Mouse (Mus musculus) heart, embryonic 15.5 days (tissue): ENCODE data around the gene Tead4. TPM values are rescaled to one million over a fixed set of nuclear protein-coding genes. Genes with fewer than 3 reads are reported as not detected.
"Not testable (repeated sequence)": the region's sequence is repeated elsewhere in the genome, so short reads cannot be mapped to it uniquely, and the experiment has no call there.

ENCODE experiments used
- ATAC-seq: fragments of 200-750 bp; cut with Nextera tagmentation; replicated peaks from 2 replicates; pipeline ENCODE4 v1.8.0; 2017; ENCODE audit warnings: low read depth, moderate TSS enrichment; ENCODE audit not compliant: insufficient number of reproducible peaks, insufficient read depth, low FRiP score
- H3K27ac ChIP-seq: fragments of 300-500 bp; sonication (generic); 2 replicates; pipeline ENCODE4 v1.5.1; 2015; ENCODE audit warnings: mild to moderate bottlenecking, inconsistent platforms
- H3K27me3 ChIP-seq: fragments of 300-500 bp; sonication (generic); 2 replicates; pipeline ENCODE4 v1.6.1; 2015; ENCODE audit warnings: inconsistent platforms
- H3K36me3 ChIP-seq: fragments of 300-500 bp; sonication (generic); 2 replicates; pipeline ENCODE4 v1.6.1; 2015; ENCODE audit warnings: mild to moderate bottlenecking, inconsistent platforms
- H3K4me1 ChIP-seq: fragments of 300-500 bp; sonication (generic); replicated peaks from 2 replicates; pipeline ENCODE4 v1.6.1; 2015; ENCODE audit warnings: inconsistent platforms
- H3K4me2 ChIP-seq: fragments of 300-500 bp; sonication (generic); 2 replicates; pipeline ENCODE4 v1.6.1; 2015; ENCODE audit warnings: inconsistent platforms, mild to moderate bottlenecking, moderate library complexity
- H3K4me3 ChIP-seq: fragments of 300-500 bp; sonication (generic); 2 replicates; pipeline ENCODE4 v1.5.1; 2015; ENCODE audit warnings: mild to moderate bottlenecking, inconsistent platforms
- H3K9ac ChIP-seq: fragments of 300-500 bp; sonication (generic); 2 replicates; pipeline ENCODE4 v1.6.1; 2015; ENCODE audit warnings: mild to moderate bottlenecking, inconsistent platforms
- H3K9me3 ChIP-seq: fragments of 300-500 bp; sonication (generic); replicated peaks from 2 replicates; pipeline ENCODE4 v1.6.1; 2016; ENCODE audit warnings: inconsistent platforms
- WGBS: fragments of 180-500 bp; shearing (Covaris S2); methylation state at CpG from one replicate; pipeline ENCODE4 v1.1.7; 2015; ENCODE audit warnings: mixed read lengths; 5-methylcytosine and 5-hydroxymethylcytosine counted together
- polyA plus RNA-seq: library from polyadenylated mRNA; unstranded; fragments of >200 nt; fragmentation: Nextera tagmentation; extraction: Ambion mirVana; gene quantifications from 2 replicates; pipeline ENCODE4 v1.2.1, GENCODE M21; 2015

Tead4 gene
- polyA plus RNA-seq, 1 experiment from 2014 or later: 2.3 TPM

DNA sequence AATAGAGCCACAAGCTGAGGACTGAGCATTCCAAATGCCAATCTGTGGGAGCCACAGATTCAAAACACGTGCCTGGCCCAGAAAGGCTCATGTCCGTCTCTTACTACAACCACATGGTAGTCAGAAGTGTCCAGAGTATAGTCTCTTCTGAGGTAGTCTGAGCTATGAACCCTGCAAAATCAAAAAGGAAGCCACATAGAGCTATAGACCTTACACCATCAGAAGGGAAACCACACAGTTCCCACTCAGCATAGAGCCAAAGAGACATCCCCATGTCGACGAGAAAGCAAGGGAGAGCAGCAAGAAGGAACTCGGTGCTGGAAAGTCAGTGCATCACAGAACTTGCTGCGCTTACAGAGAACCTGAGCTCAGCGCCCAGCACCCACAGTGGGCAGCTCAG is 68.4 kb downstream of the Tead4 start:
- no peak for ATAC-seq
- H3K9me3 ChIP-seq: no peaks in the 10 kb centered on the region
- H3K36me3 ChIP-seq: no peaks in the 10 kb centered on the region
- no peak overlapping the region for H3K4me2 ChIP-seq
- H3K27ac ChIP-seq: no peak overlapping the region
- H3K27me3 ChIP-seq: no peaks in the 10 kb centered on the region
- H3K4me1 ChIP-seq: no peaks in the 10 kb centered on the region
- 68% methylated on average over 7 of the region's 7 CpGs for WGBS
- H3K9ac ChIP-seq: no peak overlapping the region
- H3K4me3 ChIP-seq: no peak overlapping the region

DNA sequence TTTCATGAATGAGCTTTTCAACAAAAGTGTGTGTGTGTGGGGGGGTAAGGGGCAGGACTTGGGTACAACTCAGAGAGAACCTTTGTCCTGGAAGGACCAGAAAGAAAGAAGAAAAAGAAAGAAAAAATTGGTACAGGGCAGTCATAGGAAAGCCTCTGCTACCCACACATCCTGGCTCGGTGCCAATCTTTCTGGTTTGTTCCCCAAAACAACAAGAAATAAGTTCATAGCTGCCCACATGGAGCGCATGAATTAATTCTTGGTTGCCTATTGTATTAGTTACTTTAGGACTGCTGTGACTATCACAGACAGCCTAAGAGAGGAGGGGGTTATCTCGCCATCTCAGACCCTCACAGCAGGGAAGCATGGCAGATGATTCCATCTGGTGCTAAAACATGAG is 68.9 kb downstream of the Tead4 start:
- no peak overlapping the region for H3K9ac ChIP-seq
- no peak for ATAC-seq

DNA sequence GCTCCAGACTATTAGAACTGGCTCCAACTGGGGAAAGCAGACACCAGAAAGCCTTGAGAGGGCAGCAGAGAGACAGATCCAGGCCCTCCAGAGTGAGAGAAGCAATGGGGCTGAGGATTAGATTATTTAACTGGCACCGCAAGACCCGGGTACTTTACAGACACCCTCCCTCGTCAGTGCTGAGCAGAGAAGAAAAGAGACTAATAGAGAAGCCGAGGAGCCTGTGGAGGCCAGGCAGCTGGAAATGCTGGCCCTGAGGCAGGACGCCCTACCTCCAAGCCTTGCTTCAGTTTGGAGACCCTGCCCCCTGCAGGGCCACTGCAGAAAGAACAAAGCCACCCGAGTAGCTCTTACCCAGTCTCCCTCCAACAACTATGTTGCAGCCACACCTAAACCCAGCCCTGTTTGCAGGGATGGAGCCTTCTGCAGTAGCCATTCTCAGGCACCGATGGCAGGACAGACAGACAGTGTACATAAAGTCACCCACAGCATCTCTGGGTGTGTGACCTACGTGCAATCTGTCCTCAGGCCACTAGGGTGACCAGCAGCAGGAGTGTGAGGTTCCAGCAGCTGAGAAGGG is 73.1 kb downstream of the Tead4 start:
- ATAC-seq: no peak; the same call in 1 of the 2 replicates
- no peaks in the 10 kb centered on the region for H3K36me3 ChIP-seq
- H3K4me1 ChIP-seq: peaks cover 10% of the 10 kb centered on the region
- no peak overlapping the region for H3K4me3 ChIP-seq
- H3K4me2 ChIP-seq: peak overlapping the region; percentile 24; the same call in 1 of the 2 replicates
- H3K9me3 ChIP-seq: no peaks in the 10 kb centered on the region
- 33% methylated on average over 8 of the region's 8 CpGs for WGBS
- H3K9ac ChIP-seq: no peak overlapping the region
- no peaks in the 10 kb centered on the region for H3K27me3 ChIP-seq
- no peak overlapping the region for H3K27ac ChIP-seq

More for the DNA sequence above, 68.9 kb downstream of the Tead4 start:
- no peaks in the 10 kb centered on the region for H3K4me1 ChIP-seq
- H3K36me3 ChIP-seq: no peaks in the 10 kb centered on the region
- WGBS: 69% methylated on average over 3 of the region's 3 CpGs
- no peak overlapping the region for H3K27ac ChIP-seq
- no peak overlapping the region for H3K4me3 ChIP-seq
- no peak overlapping the region for H3K4me2 ChIP-seq
- H3K27me3 ChIP-seq: no peaks in the 10 kb centered on the region
- no peaks in the 10 kb centered on the region for H3K9me3 ChIP-seq

GRCm38 (mm10) chr6:128226941-128227340 is 73.7 kb downstream of the Tead4 start:
- Histone ChIP-seq H3K9me3 (no peaks in the 10 kb centered on the region), H3K4me2 (no peak overlapping the region), H3K4me1 (peaks cover 10% of the 10 kb centered on the region), H3K36me3 (no peaks in the 10 kb centered on the region), H3K9ac (no peak overlapping the region), H3K27ac (no peak overlapping the region), H3K27me3 (no peaks in the 10 kb centered on the region), H3K4me3 (no peak overlapping the region)
- 80% methylated on average over 3 of the region's 3 CpGs for WGBS
- ATAC-seq: no peak

DNA sequence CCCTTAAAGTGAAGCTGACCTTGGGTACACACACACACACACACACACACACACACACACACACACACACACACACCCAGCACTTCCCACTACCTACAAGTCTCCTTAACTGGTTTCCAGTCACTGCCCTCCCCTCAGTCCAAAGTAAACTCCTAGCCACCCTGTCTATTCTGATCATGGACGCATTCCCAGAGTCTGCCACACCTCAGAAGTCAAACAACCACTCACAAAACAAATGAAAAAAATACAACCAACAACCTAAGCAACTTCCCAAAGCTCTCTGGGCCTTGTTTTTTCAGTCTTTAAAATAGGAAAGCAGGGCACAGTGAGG is 74.8 kb downstream of the Tead4 start:
- 71% methylated on average over 1 of the region's 1 CpGs for WGBS
- no peak overlapping the region for H3K27ac ChIP-seq
- H3K4me2 ChIP-seq: no peak overlapping the region
- no peaks in the 10 kb centered on the region for H3K27me3 ChIP-seq
- no peaks in the 10 kb centered on the region for H3K36me3 ChIP-seq
- ATAC-seq: no peak
- no peak overlapping the region for H3K9ac ChIP-seq
- H3K4me3 ChIP-seq: no peak overlapping the region
- H3K4me1 ChIP-seq: peaks cover 10% of the 10 kb centered on the region
- no peaks in the 10 kb centered on the region for H3K9me3 ChIP-seq

DNA sequence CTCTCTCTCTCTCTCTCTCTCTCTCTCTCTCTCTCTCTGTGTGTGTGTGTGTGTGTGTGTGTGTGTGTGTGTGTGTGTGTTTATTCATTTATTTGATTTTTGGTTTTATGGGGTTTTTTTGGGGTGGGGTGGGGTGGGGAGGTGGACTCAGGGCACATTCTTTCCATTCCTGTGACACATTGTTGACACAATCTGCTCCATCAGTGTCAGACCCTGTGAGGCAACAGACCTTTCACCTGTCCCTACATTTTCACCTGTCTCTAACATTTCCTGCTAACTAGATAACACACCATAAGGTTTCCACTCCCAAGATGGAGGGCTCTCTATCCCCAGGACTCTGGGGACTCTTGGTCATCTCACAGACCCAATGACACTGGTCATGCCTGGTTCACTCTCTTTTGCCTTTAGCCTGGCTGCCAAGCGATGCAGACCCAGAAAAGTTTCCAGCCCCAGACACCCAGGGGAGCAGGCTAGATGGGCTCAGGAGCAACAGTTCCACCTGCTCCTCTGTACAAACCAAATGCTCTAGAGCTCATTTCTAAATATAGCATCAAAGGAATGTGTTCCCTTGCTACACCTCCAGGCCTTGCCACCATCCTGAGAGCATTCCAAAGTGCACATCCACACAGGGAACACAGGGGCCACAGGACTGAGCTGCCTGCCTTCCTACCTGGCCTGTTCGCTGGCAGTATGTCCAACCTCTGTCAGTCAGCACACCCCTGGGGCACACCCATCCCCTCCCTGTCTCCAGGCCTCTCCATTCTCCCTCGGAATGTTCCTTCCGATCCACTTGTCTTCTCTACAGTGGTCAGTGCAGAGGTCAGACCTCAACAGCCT is 75.4 kb downstream of the Tead4 start:
- Histone ChIP-seq H3K36me3 (no peaks in the 10 kb centered on the region), H3K9me3 (no peaks in the 10 kb centered on the region), H3K9ac (no peak overlapping the region), H3K4me1 (peaks cover 10% of the 10 kb centered on the region), H3K27me3 (no peaks in the 10 kb centered on the region), H3K4me3 (no peak overlapping the region), H3K27ac (peak overlapping the region; percentile 2; the same call in 1 of the 2 replicates), H3K4me2 (no peak overlapping the region)
- peak; percentile 50; the same call in 1 of the 2 replicates for ATAC-seq
- WGBS: 52% methylated on average over 4 of the region's 4 CpGs

DNA sequence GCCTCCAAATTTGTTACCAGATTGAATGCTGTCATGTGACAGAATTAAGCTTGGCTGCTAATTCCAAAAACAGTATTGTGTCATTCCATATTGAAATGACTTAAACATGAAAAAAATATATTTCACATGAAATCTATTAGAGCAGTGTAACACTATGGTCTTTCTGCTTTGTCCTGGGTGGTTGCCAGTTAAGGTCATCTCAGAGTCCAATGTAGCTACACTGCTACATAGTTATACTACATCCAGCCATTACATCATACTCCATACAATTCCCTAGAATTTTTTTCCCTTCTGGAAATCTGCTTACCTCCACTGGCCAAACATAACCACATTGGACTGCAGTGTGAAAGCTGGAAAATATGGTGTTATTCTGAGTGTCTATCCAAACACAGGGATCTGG is 77.5 kb downstream of the Tead4 start:
- no peak for ATAC-seq
- Histone ChIP-seq H3K36me3 (no peaks in the 10 kb centered on the region), H3K4me2 (no peak overlapping the region), H3K4me1 (peaks cover 10% of the 10 kb centered on the region), H3K27me3 (no peaks in the 10 kb centered on the region), H3K27ac (no peak overlapping the region), H3K9ac (no peak overlapping the region), H3K4me3 (no peak overlapping the region), H3K9me3 (no peaks in the 10 kb centered on the region)

- not testable (repeated sequence) for H3K27ac ChIP-seq, H3K9ac ChIP-seq, H3K4me3 ChIP-seq, H3K4me2 ChIP-seq, H3K36me3 ChIP-seq, ATAC-seq, H3K9me3 ChIP-seq, H3K4me1 ChIP-seq, H3K27me3 ChIP-seq
- 88% methylated on average over 4 of the region's 4 CpGs for WGBS
These were observed 85.6 kb downstream of the Tead4 start for GRCm38 (mm10) chr6:128215004-128215403.

DNA sequence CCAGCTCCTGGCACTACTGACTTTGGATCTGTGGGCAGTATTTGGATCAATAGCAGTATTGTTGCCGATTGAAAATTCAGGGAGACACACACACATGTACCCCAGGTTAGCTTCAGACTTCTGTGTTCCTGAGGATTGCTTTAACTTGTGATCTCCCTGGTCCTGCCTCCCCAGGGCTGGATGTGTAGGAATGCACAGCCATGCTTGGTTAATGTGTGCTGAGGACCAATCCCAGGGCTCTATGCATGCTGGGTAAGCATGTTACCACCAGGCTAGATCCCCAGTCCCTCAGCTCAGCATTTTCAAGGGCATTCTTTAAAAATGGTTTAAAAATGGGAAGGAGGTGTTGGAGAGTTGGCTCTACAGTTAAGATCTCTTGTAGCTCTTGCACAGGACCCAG is 91.4 kb downstream of the Tead4 start:
- H3K27ac ChIP-seq, H3K9ac ChIP-seq, H3K9me3 ChIP-seq, H3K4me1 ChIP-seq, H3K27me3 ChIP-seq, H3K4me3 ChIP-seq, H3K36me3 ChIP-seq, H3K4me2 ChIP-seq, ATAC-seq: not testable (repeated sequence)
- 91% methylated on average over 1 of the region's 1 CpGs for WGBS

DNA sequence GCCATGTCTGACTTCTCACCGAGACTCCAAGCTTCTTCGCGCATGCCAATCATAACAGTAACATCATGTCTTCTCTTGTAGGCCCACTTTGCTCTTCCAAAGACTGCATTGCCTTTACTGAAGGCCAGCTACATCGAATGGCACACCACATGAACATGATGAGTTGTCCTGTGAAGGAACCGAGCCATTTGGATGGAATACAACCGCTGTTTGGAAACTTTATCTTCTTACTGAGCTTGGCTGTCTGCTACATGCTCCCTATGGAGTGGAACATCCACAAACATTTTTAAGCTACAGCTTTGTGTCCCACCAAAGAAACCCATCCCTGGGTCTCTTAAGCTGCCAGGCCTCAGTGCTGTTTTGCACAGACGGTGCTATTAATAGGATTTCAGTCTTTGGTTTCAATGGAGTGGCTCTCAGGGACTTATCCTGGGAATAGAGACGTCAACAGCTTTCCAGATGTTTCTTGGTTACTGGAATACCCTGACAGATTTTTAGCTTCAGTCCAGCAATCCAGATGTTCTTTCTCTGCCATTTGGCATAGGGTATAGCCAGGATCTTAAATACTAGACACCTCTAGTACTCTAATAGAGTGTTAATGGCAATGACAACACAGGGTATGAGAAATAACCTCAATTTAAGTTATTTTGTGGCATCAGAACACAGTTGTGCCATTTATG is 92.0 kb downstream of the Tead4 start:
- peak overlapping the region; percentile 5; the same call in 1 of the 2 replicates for H3K27ac ChIP-seq
- no peak for ATAC-seq
- H3K4me2 ChIP-seq: no peak overlapping the region
- no peaks in the 10 kb centered on the region for H3K9me3 ChIP-seq
- H3K4me3 ChIP-seq: no peak overlapping the region
- no peak overlapping the region for H3K9ac ChIP-seq
- H3K4me1 ChIP-seq: peaks cover 3% of the 10 kb centered on the region; the same call in 1 of the 2 replicates
- no peaks in the 10 kb centered on the region for H3K36me3 ChIP-seq
- H3K27me3 ChIP-seq: no peaks in the 10 kb centered on the region
- 62% methylated on average over 8 of the region's 8 CpGs for WGBS

DNA sequence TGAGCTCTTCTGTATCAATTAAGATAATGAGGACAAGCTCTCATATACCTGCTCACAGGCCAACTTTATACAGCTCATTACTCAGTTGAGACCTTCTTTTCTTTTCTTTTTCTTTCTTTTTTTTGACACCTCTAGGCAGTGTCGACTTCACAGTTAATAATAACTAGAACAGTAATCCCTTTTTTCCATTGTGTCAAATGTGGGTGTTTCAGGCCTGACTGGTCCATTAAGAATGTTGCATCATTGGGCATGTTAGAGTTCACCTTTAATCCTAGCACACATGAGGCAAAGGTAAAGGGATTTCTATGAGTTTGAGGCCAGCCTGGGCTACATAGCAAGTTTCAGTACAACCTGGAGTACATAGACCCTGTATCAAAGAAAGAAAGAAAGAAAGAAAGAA is 97.1 kb downstream of the Tead4 start:
- ATAC-seq: no peak
- no peaks in the 10 kb centered on the region for H3K36me3 ChIP-seq
- no peak overlapping the region for H3K4me3 ChIP-seq
- peaks cover 11% of the 10 kb centered on the region for H3K4me1 ChIP-seq
- H3K9ac ChIP-seq: no peak overlapping the region
- no peaks in the 10 kb centered on the region for H3K9me3 ChIP-seq
- 80% methylated on average over 1 of the region's 1 CpGs for whole genome bisulfite sequencing
- no peak overlapping the region for H3K4me2 ChIP-seq
- H3K27me3 ChIP-seq: no peaks in the 10 kb centered on the region
- no peak overlapping the region for H3K27ac ChIP-seq
